Mouse (Mus musculus): ENCODE results near the gene Fuz. TPM values are rescaled to one million over a fixed set of nuclear protein-coding genes. Genes with fewer than 3 reads are reported as not detected.
A peak's percentile ranks its signal among the peaks of the same experiment; 100 is the strongest.

The Fuz gene
- polyA plus RNA-seq, 1 experiment: 2.6 TPM

DNA sequence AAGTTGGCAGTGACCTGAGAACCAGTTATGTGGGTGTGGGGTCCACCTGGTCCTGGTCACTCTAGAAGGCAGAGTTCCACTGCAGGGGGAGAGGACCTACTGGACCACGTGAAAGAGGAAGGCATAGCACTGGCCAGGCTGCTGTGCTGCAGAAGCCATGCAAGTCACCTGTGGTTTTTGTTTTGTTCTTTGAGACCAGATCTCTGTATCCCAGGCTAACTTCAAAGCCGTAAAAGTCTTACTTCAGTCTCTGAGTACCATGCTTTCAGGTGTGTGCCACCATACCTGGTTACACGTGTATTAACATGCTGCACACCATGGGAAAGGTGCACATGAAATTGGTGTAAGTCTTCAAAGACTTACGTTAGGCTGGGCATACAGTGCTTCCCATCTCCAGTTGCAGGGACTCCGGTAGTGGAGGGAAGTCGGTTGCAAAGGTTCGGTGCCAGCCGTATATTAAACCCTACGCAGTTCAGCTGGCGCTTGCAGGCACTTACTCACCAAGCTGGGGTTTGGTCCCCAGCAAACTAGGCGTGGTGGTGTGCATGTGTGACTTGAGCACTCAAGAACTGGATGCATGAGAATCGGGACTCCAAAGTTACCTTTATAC is 44.1 kb upstream of the Fuz start:
- peaks cover 90% of the 10 kb centered on the region for H3K4me1 ChIP-seq (ENCODE audit: control insufficient read depth)
- TF ChIP-seq GATA1 (IDR thresholded peaks at IDR 0.05; ENCODE audit: low read length) (no peak), TAL1 (IDR thresholded peaks at IDR 0.05; ENCODE audit: low read length) (no peak)
- peaks cover 37% of the 10 kb centered on the region for H3K36me3 ChIP-seq (ENCODE audit: control insufficient read depth)
- H3K4me3 ChIP-seq (replicated peaks): peak overlapping the region; percentile 76
- H3K9me3 ChIP-seq (ENCODE audit: control insufficient read depth, low read length): no peaks in the 10 kb centered on the region
- H3K27me3 ChIP-seq (ENCODE audit: control insufficient read depth): no peaks in the 10 kb centered on the region

DNA sequence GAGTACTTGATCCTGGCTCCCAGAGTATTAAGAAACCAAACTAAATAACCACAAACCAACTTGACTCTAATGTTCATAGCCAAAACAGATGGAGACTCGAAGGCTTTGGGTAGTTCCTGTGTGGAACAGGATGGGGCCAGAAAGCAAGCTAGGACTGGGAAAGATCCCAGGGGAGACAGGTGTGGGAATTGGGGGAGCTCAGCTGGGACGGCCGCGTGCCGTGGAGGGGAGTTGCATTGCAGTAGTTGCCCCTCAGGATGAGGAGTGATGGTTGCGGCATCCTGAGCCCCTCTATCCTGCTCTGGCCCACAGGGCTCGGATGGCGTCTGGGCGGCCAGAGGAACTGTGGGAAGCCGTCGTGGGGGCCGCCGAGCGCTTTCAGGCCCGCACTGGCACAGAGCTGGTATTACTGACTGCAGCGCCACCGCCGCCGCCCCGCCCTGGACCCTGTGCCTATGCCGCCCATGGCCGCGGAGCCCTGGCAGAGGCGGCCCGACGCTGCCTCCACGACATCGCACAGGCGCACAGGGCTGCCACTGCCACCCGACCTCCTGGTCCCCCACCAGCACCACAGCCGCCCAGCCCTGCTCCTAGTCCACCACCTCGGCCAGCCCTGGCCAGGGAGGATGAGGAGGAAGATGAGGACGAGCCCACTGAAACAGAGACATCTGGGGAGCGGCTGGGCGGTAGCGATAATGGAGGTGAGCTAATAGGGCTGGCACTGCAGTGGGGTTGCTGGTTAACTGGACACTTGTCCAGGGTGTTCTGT is 43.4 kb upstream of the Fuz start:
- Histone ChIP-seq H3K27me3 (ENCODE audit: control insufficient read depth) (no peaks in the 10 kb centered on the region), H3K36me3 (ENCODE audit: control insufficient read depth) (peaks cover 33% of the 10 kb centered on the region), H3K9me3 (ENCODE audit: control insufficient read depth, low read length) (no peaks in the 10 kb centered on the region), H3K4me3 (replicated peaks) (peak overlapping the region; percentile 29), H3K4me1 (ENCODE audit: control insufficient read depth) (peaks cover 93% of the 10 kb centered on the region)
- TF ChIP-seq GATA1 (IDR thresholded peaks at IDR 0.05; ENCODE audit: low read length) (no peak), TAL1 (IDR thresholded peaks at IDR 0.05; ENCODE audit: low read length) (no peak)

DNA sequence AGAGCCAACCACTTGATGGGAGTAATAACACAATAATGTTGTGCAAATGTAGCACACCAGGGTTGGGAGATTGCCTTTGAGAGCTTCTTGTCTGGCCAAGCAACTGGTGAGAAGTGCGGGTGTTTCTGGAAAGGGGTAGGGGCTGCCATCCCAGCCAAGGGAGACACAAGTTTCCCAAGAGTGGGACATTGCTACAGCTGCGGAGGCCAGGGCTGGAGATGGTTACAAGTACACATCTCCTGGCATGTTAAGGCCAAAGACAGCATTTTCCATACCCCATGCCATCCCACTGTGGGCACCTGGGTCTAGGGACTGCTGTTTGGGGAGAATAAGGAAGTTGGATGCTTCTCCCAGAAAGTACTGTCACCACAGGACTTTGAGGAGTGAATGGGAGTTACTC is 42.8 kb upstream of the Fuz start:
- H3K4me1 ChIP-seq (ENCODE audit: control insufficient read depth): peaks cover 93% of the 10 kb centered on the region
- H3K36me3 ChIP-seq (ENCODE audit: control insufficient read depth): peaks cover 30% of the 10 kb centered on the region
- no peaks in the 10 kb centered on the region for H3K27me3 ChIP-seq (ENCODE audit: control insufficient read depth)
- TF ChIP-seq GATA1 (IDR thresholded peaks at IDR 0.05; ENCODE audit: low read length) (no peak), TAL1 (IDR thresholded peaks at IDR 0.05; ENCODE audit: low read length) (no peak)
- H3K4me3 ChIP-seq (replicated peaks): peak overlapping the region; percentile 73
- H3K9me3 ChIP-seq (ENCODE audit: control insufficient read depth, low read length): no peaks in the 10 kb centered on the region

DNA sequence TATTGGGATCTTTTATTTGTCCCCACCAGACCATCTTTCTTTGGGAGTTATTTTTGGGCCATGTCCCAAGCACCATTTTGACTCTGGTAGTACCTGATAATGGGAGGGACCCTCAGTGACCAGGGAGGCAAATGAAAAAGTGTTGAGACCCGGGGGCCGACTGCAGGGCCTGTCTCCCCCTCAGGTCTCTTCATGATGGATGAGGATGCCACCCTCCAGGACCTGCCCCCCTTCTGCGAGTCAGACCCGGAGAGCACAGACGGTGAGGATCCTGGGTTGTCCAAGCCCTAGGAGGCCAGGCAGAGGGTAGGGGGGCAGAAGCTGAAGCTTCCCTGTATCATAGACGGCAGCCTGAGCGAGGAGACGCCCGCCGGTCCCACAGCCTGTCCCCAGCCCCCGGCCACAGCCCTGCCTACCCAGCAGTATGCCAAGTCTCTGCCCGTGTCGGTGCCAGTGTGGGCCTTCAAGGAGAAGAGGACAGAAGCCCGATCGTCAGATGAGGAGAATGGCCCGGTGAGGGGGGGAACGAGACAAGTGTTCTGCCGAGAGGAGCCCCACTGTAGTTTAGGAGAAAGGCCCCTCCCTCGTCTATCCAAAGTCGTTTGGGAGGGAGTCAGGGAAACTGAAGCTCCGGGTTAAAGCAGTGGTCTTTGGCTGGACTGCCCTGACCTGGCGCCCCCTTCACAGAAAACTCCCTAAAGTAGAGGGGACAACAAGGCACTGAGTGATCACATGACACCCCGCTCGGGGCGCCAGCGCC is 42.1 kb upstream of the Fuz start:
- peaks cover 35% of the 10 kb centered on the region for H3K36me3 ChIP-seq (ENCODE audit: control insufficient read depth)
- no peaks in the 10 kb centered on the region for H3K9me3 ChIP-seq (ENCODE audit: control insufficient read depth, low read length)
- peak overlapping the region; percentile 73 for H3K4me3 ChIP-seq (replicated peaks)
- H3K27me3 ChIP-seq (ENCODE audit: control insufficient read depth): no peaks in the 10 kb centered on the region
- no peak for TF ChIP-seq GATA1 (IDR thresholded peaks at IDR 0.05; ENCODE audit: low read length)
- TF ChIP-seq TAL1 (IDR thresholded peaks at IDR 0.05; ENCODE audit: low read length): no peak
- peaks cover 95% of the 10 kb centered on the region for H3K4me1 ChIP-seq (ENCODE audit: control insufficient read depth)

DNA sequence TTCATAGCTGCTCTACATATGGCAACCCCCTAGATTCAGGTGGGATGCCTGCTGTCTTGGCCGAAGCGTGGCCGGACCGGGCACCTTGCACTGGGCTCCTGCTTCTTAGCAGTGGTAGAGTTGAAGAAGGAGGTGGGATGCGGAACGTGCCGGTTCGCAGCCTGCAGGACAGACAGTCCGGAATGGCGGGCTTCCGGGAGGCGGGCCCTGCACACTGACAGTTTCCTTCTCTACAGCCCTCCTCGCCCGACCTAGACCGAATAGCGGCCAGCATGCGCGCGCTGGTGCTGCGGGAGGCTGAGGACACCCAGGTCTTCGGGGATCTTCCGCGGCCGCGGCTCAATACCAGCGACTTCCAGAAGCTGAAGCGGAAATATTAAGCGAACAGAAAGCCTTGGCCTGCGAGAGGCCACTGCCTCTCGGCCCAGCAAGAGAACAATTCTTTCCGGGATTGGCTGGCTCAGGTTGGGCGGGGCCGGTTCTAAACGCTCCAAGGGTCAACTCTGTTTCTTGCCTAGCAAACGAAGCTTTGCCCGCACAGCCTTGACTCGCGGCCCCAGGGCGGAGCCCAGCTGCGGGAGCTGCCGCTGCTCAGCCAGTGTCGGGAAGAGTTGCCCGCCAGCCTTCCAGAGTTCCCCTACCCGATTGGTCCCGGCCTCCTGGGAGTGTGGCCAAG is 41.4 kb upstream of the Fuz start:
- Histone ChIP-seq H3K27me3 (ENCODE audit: control insufficient read depth) (no peaks in the 10 kb centered on the region), H3K4me3 (replicated peaks) (peak overlapping the region; percentile 73), H3K36me3 (ENCODE audit: control insufficient read depth) (peaks cover 40% of the 10 kb centered on the region), H3K9me3 (ENCODE audit: control insufficient read depth, low read length) (no peaks in the 10 kb centered on the region), H3K4me1 (ENCODE audit: control insufficient read depth) (peaks cover 97% of the 10 kb centered on the region)
- no peak for TF ChIP-seq TAL1 (IDR thresholded peaks at IDR 0.05; ENCODE audit: low read length)
- no peak for TF ChIP-seq GATA1 (IDR thresholded peaks at IDR 0.05; ENCODE audit: low read length)

DNA sequence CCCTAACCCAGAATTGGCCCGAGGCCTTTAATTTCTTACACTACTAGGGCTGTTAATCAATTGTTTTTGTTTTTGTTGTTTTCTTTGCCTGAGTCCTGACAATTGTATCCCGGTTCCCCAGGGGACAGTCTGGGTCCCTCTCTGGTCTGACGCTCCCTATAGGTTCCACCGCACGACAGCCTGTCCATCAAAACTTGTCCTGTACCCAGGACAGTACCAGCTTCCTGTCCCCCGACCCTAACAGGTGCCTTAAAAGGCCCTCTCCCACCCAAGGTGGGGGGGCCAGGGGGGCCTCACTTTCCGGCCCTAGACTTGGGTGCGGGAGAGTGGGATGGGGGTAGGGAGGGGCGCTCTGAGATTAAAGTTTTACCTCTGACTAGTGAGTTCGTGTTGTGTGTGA is 40.8 kb upstream of the Fuz start:
- TF ChIP-seq GATA1 (IDR thresholded peaks at IDR 0.05; ENCODE audit: low read length) (no peak), TAL1 (IDR thresholded peaks at IDR 0.05; ENCODE audit: low read length) (no peak)
- H3K4me1 ChIP-seq (ENCODE audit: control insufficient read depth): peaks cover 98% of the 10 kb centered on the region
- H3K36me3 ChIP-seq (ENCODE audit: control insufficient read depth): peaks cover 46% of the 10 kb centered on the region
- H3K9me3 ChIP-seq (ENCODE audit: control insufficient read depth, low read length): no peaks in the 10 kb centered on the region
- no peaks in the 10 kb centered on the region for H3K27me3 ChIP-seq (ENCODE audit: control insufficient read depth)
- H3K4me3 ChIP-seq (replicated peaks): peak overlapping the region; percentile 73

DNA sequence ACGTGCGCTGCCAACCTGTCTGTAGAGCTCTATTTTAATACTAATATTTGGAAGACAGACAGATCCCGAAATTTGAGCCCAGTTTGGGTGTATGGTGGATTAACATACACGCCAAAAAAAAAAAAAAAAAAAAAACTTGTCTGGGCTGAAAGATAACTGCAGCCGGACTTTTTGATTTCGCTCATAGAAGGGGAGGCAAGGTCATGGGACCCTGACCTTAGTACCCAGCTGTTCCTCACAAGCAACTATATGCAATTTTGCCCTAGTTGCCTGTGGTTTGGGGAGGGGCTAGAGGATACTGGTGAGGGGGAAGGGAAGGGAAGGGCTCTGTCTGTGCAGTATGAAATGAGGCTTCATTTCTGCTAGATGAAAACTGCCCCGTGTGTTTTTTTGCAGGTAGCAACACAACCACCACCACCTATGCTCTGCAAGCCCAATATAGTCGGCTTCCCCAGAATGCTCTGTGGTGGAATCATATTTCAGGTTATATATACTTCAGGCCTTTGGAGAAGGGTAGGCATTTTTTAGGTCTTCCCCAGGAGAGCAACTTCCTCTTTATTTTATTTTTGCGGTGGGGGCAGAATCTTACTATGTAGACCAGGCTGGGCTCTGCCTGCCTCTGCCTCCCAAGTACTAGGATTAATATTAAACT is 39.5 kb upstream of the Fuz start:
- Histone ChIP-seq H3K9me3 (ENCODE audit: control insufficient read depth, low read length) (no peaks in the 10 kb centered on the region), H3K4me1 (ENCODE audit: control insufficient read depth) (peaks cover 97% of the 10 kb centered on the region), H3K27me3 (ENCODE audit: control insufficient read depth) (no peaks in the 10 kb centered on the region), H3K4me3 (replicated peaks) (peak overlapping the region; percentile 73), H3K36me3 (ENCODE audit: control insufficient read depth) (peaks cover 54% of the 10 kb centered on the region)
- TF ChIP-seq GATA1 (IDR thresholded peaks at IDR 0.05; ENCODE audit: low read length) (no peak), TAL1 (IDR thresholded peaks at IDR 0.05; ENCODE audit: low read length) (no peak)

DNA sequence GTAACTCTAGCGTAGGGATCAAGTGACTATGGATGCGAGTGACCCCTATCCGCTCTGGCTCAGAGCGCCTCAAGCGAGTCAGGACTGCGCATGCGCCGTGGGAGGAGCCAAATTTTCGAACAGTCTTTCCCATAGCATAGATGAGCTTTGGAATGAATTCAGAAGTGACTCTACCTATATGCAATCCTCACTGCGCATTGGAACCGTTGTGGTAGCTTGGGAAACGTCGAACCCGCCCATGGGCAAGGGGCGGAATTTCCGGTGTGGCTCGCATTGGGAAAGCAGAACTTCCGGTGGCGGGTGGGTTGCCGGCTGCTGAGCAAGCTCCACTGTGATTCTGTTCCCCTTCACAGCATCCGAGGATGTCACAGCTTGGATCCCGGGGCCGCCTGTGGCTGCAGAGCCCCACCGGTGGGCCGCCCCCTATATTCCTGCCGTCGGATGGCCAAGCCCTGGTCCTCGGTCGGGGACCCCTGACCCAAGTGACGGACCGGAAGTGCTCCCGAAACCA is 38.8 kb upstream of the Fuz start, which contains the start of gene Pnkp:
TSS of gene Pnkp (plus strand) at position 98 of the 511 bp plus-strand sequence.
- H3K4me1 ChIP-seq (ENCODE audit: control insufficient read depth): peaks cover 91% of the 10 kb centered on the region
- peaks cover 54% of the 10 kb centered on the region for H3K36me3 ChIP-seq (ENCODE audit: control insufficient read depth)
- H3K4me3 ChIP-seq (replicated peaks): peak within 1 kb of the TSS; percentile 73
- no peaks in the 10 kb centered on the region for H3K9me3 ChIP-seq (ENCODE audit: control insufficient read depth, low read length)
- TF ChIP-seq GATA1 (IDR thresholded peaks at IDR 0.05; ENCODE audit: low read length) (no peak), TAL1 (IDR thresholded peaks at IDR 0.05; ENCODE audit: low read length) (no peak)
- H3K27me3 ChIP-seq (ENCODE audit: control insufficient read depth): no peaks in the 10 kb centered on the region
